Mouse (Mus musculus): ENCODE results near the gene Vps9d1.

DNA sequence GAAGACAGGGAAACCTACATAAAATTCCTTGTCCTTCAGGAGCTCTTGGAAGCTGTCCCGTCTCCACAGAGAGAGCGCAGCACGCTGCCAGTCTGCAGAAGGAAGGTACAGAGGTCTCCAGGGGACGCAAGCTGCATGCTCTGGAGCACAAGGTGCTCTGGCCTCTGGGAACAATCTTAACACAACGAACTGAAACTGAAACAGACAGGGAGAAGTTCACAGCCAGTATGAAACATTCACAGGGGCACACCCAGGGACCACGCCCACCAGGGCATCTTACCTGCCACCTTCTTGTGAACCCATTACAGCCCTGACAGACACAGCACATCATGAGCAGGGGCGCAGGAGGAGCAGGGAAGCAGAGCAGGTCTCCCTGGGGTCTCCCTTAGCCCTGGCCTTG, 29.8 kb upstream of the Vps9d1 start:
- no peak for TF ChIP-seq CTCF (IDR thresholded peaks at IDR 0.05; ENCODE audit: borderline replicate concordance, control insufficient read depth, extremely low read depth, insufficient read depth, low read length, poor library complexity)
- TF ChIP-seq POLR2A (IDR thresholded peaks at IDR 0.05; ENCODE audit: control insufficient read depth, extremely low read depth, insufficient read depth, low read length, poor library complexity) = no peak

Measured in thymus, adult 2 months (tissue).